Mouse (Mus musculus): ENCODE results near the gene Cldn34c2.
"Not testable (repeated sequence)": the region's sequence is repeated elsewhere in the genome, so short reads cannot be mapped to it uniquely, and the experiment has no call there.

Gene Cldn34c2

GRCm38 (mm10) chrX:123581400-123581799 is at the start of gene Cldn34c2:
Gene Cldn34c2, plus strand, starts transcription at chrX:123581700.
- DNase-seq (ENCODE audit: low read depth in 2 of 2, low spot score in 2 of 2), result not testable (repeated sequence)

- not testable (repeated sequence) for DNase-seq (ENCODE audit: low read depth in 2 of 2, low spot score in 2 of 2)
Measured at GRCm38 (mm10) chrX:123551378-123551777, 30.1 kb upstream of the Cldn34c2 start.

- DNase-seq (ENCODE audit: low read depth in 2 of 2, low spot score in 2 of 2), result peak; percentile 0 to 4
Measured at GRCm38 (mm10) chrX:123612158-123612828, 30.8 kb downstream of the Cldn34c2 start.

Measured in CD8-positive naive resting alpha-beta T cell, adult 2 months (primary cell).